Mouse (Mus musculus) NIH3T3 (cell line): Measurements from ENCODE around the gene Mtnr1a.

ENCODE experiments used
- DNase-seq: peaks from one replicate; pipeline ENCODE4 v3.0.0-alpha.2; 2012; ENCODE audit warnings: low read depth

Mtnr1a gene

DNA sequence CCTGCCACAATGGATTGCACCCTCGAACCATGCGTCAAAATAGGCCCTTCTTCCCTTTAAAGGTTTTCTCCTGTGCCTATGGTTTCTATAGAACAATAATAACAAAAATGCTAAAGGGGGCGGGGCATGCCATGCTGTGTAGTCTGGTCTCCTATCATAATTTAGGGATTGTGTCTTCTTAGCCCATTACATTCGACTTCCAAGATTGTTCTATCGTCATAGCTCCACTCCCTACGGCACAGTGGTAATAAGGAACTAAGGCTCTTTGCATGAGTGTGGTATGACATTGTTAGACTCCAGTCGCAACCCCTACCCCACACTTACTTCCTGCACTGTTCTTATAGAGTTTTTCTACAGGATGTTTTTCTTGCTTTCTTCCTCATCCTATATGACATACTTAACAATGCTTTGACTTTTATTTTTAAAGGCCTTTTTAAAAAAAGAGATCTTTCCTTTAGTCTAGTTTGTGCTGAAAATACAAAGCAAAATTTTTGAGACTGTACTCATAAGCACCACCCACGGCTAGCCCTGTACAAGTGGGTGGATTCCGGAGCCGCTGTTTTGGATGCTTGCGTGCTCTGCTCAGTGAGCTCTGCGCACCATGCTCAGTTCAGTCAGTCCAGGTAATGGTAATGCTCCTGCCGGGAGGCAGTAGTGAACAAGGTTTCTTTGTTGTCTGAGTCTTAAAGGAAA lies 40.6 kb downstream of the Mtnr1a start:
- DNase-seq, result no peak

DNA sequence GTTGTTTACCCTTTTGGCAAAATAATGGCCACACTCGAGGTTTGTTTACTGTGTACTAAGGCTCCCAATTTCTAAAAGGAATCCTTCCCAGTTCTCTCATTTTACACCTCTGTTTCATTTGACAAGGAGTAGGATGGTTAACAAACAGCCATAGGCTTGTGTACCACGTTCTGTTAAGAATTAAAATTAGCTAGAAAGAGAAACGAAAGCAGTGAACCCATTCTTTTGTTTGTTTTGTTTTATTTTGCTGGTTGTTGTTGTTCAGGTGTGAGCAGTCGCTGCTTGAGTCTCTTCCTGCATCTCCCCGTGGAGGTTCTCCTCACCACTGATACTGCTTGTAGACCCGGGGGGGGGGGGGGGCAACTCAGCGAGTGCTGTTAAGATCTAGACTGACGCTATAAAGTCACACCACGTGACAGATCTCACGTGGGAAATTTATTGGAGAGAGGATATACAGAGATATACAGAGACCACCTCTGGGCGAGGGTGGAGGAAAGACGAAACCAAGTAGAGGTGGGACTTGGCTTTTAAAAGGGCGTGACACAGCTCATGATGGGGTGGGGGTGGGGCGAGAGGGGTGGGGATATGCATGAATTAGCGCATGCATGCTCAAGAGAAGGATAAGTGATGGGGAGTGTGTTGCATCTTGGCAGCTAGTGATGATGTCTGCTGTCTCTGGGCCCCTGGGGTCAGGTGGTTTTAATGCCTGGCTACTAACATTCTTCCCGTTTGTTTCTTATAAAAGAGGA lies 41.3 kb downstream of the Mtnr1a start:
- DNase-seq, result no peak

DNA sequence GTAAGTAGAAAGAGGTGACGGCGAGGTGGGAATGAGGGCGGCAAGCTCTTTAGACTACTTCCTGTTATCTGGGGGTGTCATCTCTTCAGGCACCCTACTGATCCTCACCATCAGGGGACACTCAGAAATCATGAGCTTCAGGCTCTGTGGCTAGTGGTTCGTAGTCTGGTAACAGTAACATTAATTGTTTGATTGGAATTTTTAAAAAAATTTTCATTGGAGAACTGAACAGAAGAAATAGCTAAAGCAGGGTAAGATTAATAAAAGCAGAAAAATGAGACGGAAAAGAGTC lies 41.8 kb downstream of the Mtnr1a start:
- DNase-seq, result no peak

DNA sequence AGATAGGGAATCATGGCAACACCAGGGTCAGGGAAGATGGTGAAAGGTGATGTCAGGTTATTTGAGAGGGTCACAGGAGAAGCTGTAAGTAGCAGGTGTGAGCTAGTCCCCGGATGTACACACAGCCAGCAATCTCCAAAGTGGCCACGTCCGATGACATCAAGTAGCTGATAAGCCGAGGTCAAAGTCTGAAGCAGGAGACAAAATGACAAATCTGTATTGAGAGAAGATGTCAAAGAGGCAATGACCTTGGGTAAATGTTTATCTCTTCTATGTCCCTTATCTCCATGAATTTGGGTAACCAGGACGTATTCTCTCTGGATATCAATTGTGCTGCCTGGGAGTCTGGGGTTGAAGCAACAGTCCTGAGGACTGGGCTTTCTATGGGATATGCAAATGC lies 42.9 kb downstream of the Mtnr1a start:
- no peak for DNase-seq

DNA sequence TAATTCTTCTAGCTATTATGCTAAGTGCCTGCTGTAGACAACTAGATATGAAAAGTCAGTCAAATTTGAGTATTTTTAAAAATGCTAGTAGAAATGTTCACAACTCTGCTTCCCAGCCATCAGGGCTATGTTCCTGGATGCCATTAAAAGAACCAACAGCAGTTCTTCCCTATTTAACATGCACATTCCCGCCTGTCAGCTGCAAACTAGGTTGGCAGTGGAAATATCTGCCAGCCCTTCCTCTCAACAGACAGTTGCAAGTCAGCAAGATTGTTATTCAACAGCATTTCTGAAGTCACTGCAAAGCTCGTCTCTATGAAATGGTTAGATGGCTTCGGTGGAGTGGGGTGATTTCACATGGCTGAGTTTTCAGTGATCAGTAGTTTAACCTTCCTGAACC lies 48.7 kb downstream of the Mtnr1a start:
- no peak for DNase-seq

DNA sequence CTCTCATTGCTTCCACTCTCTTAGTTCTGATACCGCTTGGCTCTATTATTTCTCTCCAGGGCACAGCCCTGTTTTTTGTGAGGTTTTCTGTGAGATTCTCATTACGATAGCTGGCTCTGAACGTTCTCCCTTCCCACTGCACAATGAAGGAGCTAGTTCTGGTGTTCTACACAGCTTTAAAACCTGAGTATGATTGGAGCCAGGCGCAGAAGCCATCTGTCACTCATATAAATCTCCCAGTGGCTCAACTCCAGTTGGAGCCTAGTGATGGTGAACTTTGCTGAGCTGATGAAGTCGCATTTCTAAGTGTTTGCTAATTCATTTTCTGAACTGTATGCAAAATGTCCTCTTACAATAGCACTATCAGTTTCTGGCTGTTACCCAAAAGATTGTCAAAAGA lies 56.7 kb downstream of the Mtnr1a start:
- DNase-seq, result no peak
